Mouse (Mus musculus): ENCODE data around the gene Tspan18.
A peak's percentile ranks its signal among the peaks of the same experiment; 100 is the strongest.

Tspan18 gene

DNA sequence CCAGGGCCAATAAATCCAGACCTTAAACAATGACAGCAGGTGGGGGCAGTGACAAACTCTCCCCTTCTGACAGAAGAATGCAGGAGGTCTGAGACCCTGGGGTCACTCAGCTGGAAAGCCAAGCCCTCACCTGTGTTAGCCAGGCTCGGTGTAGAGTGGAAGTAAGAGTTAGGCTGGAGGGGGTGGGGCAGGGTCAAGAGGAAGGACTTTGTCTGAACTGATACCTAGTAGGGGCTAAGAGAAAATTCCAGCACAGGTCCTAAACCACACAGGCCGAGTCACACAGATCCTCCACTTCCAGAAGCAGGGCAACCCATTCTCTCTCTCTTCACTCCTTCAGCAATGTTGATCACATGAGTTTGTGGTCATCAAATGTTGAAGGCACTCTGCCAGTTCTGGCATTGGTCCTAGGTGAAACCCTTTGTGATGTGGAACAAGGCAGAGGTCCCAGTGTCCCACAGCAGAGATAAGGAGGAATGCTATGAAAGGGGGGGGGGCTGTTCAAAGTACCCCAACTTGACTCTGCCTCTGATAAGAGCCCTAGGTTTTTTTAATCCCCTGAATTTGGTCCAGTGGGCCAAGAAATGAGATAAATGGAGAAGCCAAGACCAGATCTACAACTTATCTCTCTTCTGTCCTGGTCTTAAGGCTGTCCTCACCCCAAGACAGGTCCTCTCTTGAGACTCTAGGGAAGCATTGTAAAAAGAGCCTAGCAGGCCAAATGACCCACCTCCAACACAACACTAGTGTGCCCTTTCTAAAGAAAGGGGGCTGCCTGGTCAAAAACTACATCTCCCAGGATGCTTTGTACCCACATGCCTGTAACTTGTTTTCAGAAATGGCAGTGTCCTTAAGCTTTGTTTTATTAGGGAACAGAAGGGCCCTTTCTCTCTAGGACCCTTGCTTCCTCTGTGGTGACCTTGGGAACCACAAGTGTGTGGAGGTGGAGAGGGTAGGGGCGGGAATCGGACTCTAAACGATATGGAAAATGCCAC is 71.7 kb downstream of the Tspan18 start:
- DNase-seq (ENCODE audit: low read depth), result no peak

DNA sequence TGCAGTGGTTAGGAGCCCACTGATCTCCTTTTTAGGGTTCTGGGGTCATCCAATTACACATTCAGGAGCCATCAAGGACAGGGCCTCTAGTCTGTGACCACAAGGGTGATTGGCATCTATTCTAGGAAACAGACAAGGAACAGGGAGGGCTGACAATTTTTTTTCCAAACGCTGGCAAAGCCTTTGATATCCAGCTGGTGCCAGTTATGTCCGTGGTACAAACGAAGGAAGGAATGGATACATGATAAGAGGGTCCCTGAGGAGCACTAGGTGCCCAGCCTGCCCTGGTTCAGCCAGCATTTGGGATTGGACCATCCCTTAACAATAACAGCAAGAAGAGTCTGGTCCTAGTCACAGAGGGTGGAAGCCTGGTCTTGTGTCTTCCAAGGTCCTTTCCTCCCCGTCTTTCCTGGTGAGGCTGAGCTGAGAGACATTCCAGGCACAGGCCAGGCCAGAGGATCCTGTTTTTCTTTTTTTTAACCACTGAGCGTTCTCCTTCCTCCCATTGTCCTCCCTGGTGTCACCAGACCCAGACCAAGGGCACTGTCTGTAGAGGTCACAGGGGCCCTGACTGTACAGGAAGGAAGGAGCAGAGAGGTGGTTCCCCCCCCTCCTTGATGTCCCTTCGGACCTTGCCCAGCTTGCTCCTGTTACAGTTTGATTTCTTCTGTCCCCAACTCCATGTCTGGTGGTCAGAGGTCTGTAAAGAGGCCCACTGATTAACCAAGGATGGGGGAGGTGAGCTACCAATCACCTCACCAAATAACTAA is 72.6 kb downstream of the Tspan18 start:
- DNase-seq (ENCODE audit: low read depth), result no peak

DNA sequence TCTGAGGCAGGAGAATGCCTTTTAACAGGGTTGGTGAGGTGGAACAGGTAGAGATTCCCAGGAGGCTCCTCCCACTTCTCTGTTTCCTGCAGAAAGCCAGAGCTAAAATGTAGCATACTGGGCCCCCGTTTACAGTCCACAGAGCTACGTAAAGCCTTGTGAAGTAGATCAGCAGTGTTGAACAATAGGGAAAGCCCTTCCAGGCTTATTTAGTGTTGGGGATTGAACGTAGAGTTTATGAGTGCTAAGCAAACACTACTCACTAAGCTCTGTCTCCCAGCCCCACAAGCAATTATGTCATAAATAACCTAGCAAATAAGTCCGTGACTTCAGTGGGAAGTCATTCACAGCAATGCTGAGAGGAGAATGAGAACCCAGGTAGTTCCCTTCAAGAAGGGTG is 76.7 kb downstream of the Tspan18 start:
- DNase-seq (ENCODE audit: low read depth), result no peak

DNA sequence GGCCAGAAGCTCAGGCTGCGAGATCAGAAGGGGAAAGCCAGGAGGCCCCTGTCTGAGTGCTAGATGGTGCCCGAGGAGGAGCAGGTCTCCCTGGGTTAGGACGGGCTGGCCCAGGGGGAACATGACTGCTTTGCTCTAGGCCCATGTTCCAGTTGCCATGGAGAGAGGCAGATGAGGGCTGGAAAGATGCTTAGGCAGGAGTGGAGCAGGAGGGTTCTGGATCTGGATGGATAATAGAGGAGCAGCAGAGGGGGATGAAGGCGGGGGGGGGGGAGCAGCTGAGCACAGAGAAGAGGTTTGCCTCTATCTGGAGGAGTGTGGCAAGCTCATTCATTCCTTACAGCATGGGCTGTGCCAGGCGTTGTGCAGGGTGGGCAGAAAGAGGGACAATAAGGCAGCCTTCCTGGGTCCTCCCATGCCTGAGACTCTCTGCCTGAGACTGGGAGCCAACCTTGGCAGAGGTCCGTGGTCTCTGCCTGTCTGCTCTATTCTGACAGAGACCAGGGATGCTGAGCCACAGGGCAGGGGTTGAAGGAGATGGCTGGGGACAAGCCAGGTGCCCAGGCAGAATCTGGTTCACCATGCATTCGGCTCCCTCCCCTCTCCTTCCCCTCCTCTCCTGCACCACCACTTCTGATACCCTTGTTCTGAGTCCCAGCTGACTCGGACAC is 77.4 kb downstream of the Tspan18 start:
- no peak for DNase-seq (ENCODE audit: low read depth)

DNA sequence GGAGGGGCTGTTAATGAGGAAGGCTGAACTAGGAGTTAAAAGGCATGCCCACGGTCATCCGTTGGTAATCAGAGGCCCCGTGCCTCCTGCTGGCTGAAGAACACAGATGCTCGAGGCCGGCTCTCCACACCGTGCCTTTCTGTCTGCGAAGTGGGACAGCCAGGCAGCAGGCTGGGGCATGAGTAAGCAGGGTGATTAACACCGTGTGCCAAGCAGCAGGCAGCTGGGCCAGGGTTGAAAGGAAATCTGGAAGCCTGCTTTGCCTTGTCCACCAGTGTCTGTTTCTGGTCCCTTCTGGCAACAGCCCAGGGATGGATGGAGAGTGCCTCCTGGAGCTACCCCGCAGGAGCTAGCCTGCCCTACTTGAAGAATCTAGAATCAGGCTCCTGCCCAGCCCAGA is 81.9 kb downstream of the Tspan18 start:
- DNase-seq (ENCODE audit: low read depth), result no peak

DNA sequence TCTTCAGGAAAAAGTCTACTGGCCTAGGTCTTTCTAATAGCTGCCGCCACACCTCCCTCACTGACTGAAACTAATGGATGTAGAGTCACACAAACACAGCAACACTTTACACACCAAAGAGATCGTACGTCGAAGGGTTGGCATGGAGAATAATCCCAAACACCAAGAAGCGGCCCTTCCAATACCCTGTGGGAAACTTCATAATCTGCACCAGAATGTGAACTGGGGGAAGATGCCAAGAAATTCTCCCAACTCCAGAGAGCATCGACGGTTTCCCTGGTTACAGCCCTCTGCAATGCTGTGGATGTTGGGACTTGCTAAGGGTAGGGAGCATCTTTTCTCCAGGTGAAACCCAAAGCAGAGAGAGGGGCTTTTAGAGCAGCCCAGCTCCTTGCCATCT is 83.7 kb downstream of the Tspan18 start:
- no peak for DNase-seq (ENCODE audit: low read depth)

DNA sequence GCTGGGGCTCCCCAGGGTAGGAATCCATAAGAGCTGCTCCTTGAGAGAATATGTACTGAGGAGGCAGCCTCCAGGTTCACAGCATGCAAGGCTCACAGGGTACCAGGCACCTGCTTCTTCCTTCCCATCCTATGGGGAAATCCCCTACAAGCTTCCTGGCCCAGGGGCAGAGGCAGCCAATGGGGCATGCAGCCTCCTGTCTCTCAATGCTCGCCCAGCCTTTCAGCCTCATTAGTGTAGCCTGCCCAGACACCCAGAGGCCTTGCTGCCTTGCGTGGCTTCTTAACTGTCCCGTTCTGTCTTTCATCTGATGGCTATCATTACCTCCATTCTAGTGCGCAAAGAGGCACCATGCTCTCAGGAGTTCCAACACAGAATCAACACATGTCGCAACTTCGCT is 85.2 kb downstream of the Tspan18 start:
- no peak for DNase-seq (ENCODE audit: low read depth)

DNA sequence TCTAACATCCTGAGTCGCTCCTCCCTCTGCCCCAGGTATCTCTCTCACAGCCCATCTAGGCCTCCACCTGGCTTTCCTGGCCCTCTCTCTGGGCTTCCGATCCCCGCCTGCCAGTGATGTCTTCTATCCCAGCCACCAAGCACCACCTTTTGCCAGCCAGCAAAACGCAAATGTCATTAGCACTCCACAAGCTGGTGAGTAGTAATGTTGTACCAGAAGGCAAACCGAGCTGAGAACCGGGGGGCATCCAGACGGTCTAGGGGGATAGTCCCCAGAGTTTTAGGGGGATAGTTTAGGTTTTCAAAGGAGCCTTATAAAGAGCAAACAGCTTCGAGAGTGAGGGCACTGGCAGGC is 90.2 kb downstream of the Tspan18 start:
- no peak for DNase-seq (ENCODE audit: low read depth)

DNA sequence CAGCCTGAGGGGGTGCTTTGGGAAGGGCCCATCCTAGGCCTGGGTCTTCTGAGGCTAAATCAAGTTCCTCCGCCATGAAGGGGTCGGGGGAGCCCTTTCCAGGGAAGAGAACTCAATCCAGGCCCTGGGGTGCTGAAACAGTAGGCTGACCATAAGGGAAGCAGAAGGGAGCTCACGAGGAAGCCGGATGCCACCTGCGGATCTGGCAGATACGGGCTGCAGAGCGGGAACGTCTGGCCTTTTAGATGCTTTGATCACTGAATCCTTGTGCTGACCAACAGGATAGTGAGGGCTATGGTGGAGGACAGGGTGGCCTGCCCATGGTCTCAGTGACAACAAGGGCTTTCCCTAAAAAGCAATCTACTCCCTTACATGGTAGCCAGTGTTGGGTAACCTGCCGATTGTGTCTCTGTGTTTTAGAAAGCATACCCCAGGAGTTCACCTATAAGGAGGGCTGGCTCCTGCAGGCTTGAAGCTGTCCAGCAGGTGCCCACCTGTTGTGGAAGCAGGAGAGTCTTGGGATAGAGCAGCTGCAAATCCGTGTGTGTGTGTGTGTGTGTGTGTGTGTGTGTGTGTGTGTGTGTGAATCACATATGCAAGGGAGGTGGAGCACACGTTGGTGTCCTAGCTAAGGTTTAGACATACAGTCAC is 90.7 kb downstream of the Tspan18 start:
- no peak for DNase-seq (ENCODE audit: low read depth)

DNA sequence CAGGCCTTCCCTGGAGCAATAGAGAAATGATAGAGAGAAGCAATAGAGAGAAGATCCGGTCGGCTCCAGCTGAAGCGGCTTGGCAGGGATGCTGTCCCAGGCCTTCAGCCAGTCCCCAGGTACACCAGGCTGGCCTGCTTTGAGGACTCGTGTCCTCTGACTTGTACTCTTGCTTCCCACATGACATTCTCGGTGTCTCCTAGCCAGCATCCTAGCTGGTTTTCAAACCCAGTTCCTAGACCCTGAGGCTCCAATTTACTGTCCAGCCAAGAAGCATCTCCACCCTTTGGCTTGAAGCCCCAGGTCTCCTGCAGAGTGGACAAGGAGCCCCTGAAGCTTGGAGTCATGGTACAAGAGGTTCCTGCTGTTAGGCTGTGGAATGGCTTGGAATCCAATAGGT is 92.1 kb downstream of the Tspan18 start:
- no peak for DNase-seq (ENCODE audit: low read depth)

DNA sequence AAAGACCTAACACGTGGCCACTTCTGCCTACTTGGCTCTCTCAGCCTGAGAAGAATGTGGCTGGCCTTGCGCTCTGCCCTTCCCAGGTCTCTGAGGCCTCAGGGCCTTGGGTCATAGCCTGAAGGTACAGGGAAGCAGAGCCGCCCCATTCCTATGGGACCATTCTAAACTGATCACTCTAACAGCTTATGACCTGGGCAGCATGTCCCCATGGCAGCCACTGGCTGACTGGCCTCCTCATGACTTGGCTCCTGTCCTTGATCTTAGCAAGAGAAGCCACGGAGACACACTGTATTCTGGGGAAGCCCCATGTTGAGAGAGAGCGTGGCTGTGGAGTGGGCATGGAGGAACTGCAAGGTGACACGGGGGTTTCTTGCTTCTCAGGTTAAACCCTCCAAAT is 95.4 kb downstream of the Tspan18 start:
- no peak for DNase-seq (ENCODE audit: low read depth)

DNA sequence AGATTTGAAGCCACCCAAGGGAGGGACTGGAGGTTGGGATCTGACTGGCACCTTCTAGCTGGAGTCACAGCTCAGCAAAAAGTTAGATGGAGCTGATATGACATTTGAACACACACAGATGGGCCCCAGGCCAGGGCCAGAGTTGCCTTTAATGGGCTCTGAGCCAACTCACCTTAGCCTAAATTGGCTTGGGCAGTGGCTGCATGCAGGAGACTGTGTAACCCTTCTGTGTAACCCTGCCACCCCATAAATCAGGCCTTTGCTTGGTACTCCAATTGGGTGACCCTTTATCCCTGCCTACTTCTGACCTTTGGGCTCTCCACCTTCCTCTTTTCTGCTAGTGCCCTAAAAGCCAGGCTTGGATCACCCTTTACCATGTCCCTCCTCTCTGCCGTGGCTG is 97.2 kb downstream of the Tspan18 start:
- DNase-seq (ENCODE audit: low read depth), result no peak

DNA sequence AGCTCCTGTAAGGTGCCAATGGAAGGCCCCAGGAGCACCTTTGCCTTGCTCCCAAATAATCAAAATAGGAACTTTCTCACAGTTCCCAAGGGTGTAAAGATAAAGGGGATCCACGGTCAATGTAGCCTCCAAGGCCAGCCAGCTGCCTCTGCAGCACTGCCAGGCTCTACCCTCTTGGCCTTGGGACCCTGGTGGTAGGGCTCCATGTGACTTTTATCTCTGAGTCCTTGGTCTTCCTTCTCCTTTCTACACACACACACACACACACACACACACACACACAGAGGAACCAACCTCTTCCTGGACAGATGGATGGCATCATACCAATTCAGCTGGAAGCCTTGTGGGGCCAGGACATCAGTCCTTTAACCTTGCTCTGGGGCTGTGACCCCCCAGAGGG is 102.2 kb downstream of the Tspan18 start:
- DNase-seq (ENCODE audit: low read depth), result no peak

DNA sequence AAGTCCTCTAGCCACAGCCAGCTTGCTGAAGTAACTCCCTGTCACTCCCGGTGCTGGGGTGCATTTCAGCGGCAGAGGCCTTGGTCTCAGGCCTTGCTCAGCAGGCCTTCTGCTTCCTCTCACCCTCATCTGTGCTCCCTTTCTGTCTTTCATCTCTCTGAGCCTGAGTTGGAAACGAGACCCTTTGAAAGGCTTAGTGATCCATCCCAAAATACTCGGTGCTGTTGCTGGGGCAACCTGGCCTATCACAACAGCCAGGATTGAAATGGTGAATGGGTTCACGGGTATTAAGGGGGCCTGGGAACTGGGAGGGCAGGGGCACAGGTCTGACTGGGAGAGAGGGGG is 105.9 kb downstream of the Tspan18 start:
- DNase-seq (ENCODE audit: low read depth), result no peak

DNA sequence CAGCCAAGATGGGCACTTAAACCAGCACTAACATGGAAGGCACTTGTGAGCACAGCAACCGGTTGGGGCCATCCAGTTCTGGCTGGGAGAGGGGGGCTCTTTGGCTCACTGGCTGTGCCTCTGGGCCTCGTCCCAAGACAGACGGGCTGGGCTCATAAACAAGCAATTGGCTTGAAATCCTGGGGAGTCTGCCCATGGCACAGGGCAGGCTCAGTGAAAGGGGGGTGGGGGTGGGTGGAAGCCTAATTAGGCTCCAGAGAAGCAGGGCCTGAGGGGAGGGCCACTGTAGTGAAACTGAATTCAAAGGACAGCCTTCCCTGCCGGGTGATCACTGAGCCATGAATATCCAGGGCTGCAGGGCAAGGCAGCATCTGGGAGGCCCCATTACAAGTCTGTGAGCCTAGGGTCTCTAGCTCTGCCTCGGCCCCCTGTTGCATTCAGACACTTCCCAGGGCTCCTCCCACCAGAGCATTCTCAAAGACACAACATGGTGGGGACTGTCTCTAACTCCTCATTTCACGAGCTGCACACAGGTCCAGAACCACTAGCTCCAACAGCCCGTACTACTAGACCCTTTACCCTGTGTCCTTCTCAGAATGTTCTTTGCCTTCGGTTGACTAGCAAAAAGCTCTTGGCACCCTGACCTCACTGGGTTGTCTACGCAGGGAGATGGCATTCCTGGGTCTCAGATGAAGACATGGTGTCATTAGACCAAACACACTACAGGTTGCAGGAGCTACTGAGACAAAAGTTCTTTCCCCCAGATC is 106.4 kb downstream of the Tspan18 start:
- no peak for DNase-seq (ENCODE audit: low read depth)

DNA sequence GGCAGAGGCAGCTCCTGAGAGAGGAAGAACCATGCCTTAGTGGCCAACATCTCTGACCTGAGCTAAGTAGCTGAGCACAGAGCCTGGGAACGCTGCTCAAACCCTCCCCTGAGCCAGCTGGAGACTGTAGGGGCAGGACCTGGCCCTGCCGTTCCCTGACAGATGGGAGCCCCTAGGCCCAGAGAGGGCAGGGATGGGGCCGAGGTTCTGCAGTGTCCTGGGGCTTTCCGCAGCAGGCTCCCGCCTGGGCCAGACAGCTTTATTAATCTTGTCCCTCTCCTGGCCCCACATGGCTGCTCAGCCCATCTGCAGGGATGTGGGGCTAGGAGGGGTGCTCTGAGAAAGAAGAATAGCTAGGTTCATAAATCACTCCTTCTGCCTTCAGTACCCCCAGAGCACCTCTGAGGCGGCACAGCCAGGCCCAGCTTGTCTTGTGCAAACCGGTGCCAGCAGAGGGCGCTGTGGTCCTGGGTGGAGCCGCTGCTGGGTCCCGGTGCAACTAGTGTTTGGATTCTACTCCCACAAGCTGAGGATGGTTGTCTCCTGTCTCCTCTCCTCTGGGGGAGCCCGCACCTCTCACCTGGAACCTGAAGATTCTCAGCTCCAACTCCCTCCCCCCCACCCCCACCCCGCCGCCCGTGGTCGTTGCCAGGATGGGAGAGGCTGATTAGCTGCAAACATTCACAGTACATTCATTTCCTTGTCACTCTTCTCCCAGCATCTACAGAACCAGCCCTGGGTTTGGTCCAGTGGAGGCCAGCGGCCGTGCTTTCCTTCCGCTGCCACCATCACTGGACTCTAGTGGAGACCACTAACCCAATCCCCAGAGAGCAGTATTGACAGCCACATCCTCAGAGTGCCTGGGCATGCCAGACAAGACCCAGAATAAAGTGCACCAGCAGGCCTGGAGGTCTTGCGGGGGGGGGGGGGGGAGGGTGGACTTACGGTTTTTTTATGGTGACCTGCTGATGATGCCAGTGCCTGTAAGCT is 107.4 kb downstream of the Tspan18 start:
- DNase-seq (ENCODE audit: low read depth), result peak; percentile 46

DNA sequence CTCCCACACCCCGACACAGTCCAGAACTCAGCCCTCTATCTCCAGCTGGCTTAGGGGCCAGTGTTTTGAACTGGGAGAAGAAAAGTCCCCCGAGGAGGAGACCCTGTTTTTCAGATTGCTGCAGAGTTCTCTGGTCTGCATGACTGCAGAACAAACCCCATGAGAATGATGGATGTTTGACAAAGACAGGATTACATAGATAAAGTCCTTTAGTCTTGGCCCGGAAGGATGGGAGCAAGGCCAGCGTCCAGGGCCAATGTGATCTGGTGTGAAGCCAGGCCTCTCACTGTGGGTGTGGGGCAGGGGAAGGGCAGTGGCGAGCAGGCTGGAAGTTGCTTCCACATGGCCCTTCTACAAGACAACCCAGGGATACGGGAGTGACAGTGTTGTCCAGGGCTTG is 110.8 kb downstream of the Tspan18 start:
- DNase-seq (ENCODE audit: low read depth), result no peak

DNA sequence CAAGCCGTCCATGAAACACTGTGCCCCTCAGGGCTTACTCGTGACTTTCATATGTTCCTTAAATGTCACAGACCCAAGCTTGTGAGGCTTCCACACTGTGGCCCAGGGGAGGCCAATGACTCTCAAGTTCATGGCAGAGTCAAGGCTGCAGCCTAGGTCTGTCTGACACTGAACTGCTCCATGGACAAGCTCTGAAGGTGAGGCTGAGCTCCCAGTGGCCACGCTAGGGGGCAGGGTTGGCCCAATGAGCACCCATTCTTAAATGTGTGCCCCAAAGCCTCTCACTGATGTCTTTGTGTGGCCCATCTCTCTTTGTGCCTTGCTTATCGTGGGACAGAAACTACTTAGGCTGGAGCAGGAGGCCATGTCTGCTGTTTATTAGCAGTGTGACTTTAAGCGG is 113.9 kb downstream of the Tspan18 start:
- DNase-seq (ENCODE audit: low read depth), result peak; percentile 7

DNA sequence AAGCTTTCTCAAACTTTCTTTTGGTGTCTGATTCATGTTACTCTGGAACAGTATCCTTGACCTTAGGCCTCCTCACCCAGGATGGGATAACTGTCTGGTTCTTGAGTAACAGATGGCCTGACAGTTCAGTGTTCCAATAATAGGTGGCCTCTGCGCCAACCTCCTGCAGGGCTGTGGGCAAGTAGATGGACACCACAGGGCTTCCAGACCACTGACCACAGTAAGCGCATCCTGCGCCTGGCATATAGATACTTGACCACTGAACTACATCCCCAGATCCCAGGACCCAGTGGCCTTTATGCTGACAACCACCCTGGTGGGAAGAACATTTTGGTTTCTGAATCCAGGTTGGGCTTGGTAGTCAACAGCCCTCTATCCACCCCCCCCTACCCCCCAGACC is 114.7 kb downstream of the Tspan18 start:
- no peak for DNase-seq (ENCODE audit: low read depth)

DNA sequence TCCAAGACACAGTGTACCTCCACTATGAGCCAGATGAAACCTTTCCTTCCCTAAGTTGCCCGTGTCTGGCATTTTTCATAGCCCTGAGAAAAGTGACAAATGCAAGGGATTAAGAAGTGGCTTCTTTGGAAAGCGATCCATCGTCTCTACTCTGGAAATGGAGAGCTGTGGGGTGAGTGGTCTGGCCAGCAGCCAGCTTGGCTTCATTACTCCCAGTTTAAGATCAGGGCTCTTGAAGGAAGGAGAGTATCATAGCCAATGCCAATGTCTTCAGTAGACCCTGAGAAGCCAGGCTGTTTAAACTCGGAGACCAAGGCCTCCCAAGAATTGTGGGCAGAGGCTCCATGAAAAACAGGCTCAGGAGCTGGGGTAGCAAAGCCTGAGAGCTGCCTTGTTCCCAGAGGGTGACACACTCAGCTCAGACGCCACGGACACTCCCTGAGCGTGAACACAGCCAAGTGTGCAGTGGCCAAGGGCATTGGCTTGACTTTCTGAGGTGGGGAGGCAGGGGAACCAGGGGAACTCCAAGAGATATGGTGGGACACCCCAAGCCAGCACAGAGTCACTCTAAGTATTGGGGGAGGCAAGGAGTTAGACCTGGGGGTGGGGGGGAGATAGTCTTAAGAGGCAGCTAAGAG is 115.8 kb downstream of the Tspan18 start:
- DNase-seq (ENCODE audit: low read depth), result no peak
